Mouse (Mus musculus) kidney, adult 2 months (tissue): ENCODE data around the gene Htra2.

Experiments used
- CTCF ChIP-seq: fragments of 200-500 bp; conservative IDR thresholded peaks from 2 replicates; pipeline ENCODE4 v1.5.1; 2011; ENCODE audit warnings: low read depth, mild to moderate bottlenecking, control low read depth, low read length, moderate library complexity, mixed read lengths; ENCODE audit not compliant: insufficient read depth, insufficient read length
- POLR2A ChIP-seq: fragments of 200-500 bp; IDR thresholded peaks from one replicate; pipeline ENCODE4 v1.6.1; 2011; ENCODE audit warnings: low read depth, low read length, control low read depth

- TF ChIP-seq CTCF (no peak), POLR2A (no peak)
Measured at GRCm38 (mm10) chr6:83038496-83039012, 16.5 kb downstream of the Htra2 start.
